Mouse (Mus musculus): ENCODE results near the gene Zbtb9. TPM values are rescaled to one million over a fixed set of nuclear protein-coding genes. Genes with fewer than 3 reads are reported as not detected.

Gene Zbtb9
- polyA plus RNA-seq, 1 experiment: 0.12 TPM

DNA sequence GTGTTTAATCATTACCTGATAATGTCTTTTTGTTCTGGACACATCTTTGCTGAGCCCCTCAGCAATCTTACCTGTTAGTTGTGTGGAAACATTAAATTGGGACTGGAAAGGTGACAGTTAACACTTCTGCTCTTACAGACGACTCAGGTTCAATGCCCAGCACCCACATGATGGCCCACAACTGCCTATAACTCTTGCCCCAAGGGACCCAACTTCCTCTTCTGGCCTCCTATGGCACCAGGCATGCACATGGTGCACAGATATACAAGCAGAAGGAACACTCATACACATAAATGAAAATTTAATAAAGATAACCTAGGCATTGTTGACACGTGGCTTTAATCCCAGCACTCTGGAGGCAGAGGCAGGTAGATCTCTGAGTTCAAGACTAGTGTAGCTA is 6.5 kb downstream of the Zbtb9 start:
- no peaks in the 10 kb centered on the region for H3K27me3 ChIP-seq (ENCODE audit: control insufficient read depth)
- H3K4me1 ChIP-seq (ENCODE audit: control insufficient read depth): peaks cover 26% of the 10 kb centered on the region
- TF ChIP-seq TAL1 (IDR thresholded peaks at IDR 0.05; ENCODE audit: low read length) (no peak), GATA1 (IDR thresholded peaks at IDR 0.05; ENCODE audit: low read length) (no peak)
- H3K36me3 ChIP-seq (ENCODE audit: control insufficient read depth): peaks cover 61% of the 10 kb centered on the region
- H3K9me3 ChIP-seq (ENCODE audit: control insufficient read depth, low read length): no peaks in the 10 kb centered on the region
- H3K4me3 ChIP-seq (replicated peaks): no peak overlapping the region

DNA sequence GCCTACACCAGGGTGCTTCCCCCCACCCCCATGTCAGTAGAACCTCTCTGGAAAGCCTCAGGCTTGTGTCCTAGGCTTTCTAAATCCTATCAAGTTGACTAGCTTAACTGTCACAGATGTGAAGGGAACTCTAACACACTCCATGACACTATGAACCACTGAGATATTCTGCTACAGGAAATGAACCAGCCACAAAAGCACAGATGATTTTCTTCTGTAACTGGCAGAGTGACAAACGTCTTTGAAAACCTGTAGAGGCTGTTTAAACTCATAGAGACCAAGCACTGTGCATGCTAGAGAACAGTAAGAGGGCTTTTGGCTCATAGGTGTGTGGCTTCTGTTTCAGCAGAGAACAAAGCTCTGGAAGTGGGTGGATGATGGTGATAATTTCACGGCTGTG is 8.1 kb downstream of the Zbtb9 start:
- peaks cover 45% of the 10 kb centered on the region for H3K36me3 ChIP-seq (ENCODE audit: control insufficient read depth)

GRCm38 (mm10) chr17:26983382-26983781 is 10.4 kb downstream of the Zbtb9 start:
- Histone ChIP-seq H3K9me3 (ENCODE audit: control insufficient read depth, low read length) (no peaks in the 10 kb centered on the region; the same call in 1 of the 2 replicates), H3K4me1 (ENCODE audit: control insufficient read depth) (peaks cover 4% of the 10 kb centered on the region), H3K36me3 (ENCODE audit: control insufficient read depth) (peaks cover 23% of the 10 kb centered on the region), H3K27me3 (ENCODE audit: control insufficient read depth) (no peaks in the 10 kb centered on the region), H3K4me3 (replicated peaks) (no peak overlapping the region)
- TF ChIP-seq GATA1 (IDR thresholded peaks at IDR 0.05; ENCODE audit: low read length) (no peak), TAL1 (IDR thresholded peaks at IDR 0.05; ENCODE audit: low read length) (no peak)

More for the DNA sequence above, 8.1 kb downstream of the Zbtb9 start:
- Histone ChIP-seq H3K9me3 (ENCODE audit: control insufficient read depth, low read length) (no peaks in the 10 kb centered on the region), H3K4me1 (ENCODE audit: control insufficient read depth) (peaks cover 11% of the 10 kb centered on the region), H3K4me3 (replicated peaks) (no peak overlapping the region), H3K27me3 (ENCODE audit: control insufficient read depth) (no peaks in the 10 kb centered on the region)
- no peak for TF ChIP-seq GATA1 (IDR thresholded peaks at IDR 0.05; ENCODE audit: low read length)
- TF ChIP-seq TAL1 (IDR thresholded peaks at IDR 0.05; ENCODE audit: low read length): no peak

GRCm38 (mm10) chr17:26985503-26986179 is 12.7 kb downstream of the Zbtb9 start:
- Histone ChIP-seq H3K9me3 (ENCODE audit: control insufficient read depth, low read length) (no peaks in the 10 kb centered on the region; the same call in 1 of the 2 replicates), H3K4me3 (replicated peaks) (no peak overlapping the region), H3K4me1 (ENCODE audit: control insufficient read depth) (no peaks in the 10 kb centered on the region; the same call in 1 of the 2 replicates), H3K27me3 (ENCODE audit: control insufficient read depth) (no peaks in the 10 kb centered on the region), H3K36me3 (ENCODE audit: control insufficient read depth) (peaks cover 3% of the 10 kb centered on the region)
- TF ChIP-seq GATA1 (IDR thresholded peaks at IDR 0.05; ENCODE audit: low read length) (no peak), TAL1 (IDR thresholded peaks at IDR 0.05; ENCODE audit: low read length) (no peak)

- peaks cover 3% of the 10 kb centered on the region for H3K4me1 ChIP-seq (ENCODE audit: control insufficient read depth)
- no peak for TF ChIP-seq GATA1 (IDR thresholded peaks at IDR 0.05; ENCODE audit: low read length)
- no peak for TF ChIP-seq TAL1 (IDR thresholded peaks at IDR 0.05; ENCODE audit: low read length)
- no peaks in the 10 kb centered on the region; the same call in 1 of the 2 replicates for H3K9me3 ChIP-seq (ENCODE audit: control insufficient read depth, low read length)
Measured at GRCm38 (mm10) chr17:26990521-26990920, 17.6 kb downstream of the Zbtb9 start.

DNA sequence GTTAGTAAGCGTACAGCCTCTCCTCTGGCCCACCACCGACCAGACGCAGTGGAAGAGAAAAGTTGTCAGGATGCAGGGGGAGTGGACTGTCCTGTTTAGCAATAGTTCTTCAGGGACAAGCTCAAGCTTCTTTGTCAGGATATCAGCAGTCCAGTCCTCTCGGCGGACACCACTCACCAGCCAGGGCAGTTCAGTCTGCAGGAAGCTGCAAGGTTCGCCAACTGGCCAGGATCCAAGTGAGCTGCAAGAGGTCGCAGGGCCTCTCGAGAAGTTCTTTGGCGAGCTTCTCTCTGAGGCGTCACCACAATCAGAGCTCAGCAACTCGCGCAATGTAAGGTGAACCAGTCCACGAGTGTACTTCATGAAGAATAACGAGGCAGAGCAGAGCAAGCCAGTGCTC is 21.4 kb downstream of the Zbtb9 start:
- Histone ChIP-seq H3K36me3 (ENCODE audit: control insufficient read depth) (no peaks in the 10 kb centered on the region), H3K27me3 (ENCODE audit: control insufficient read depth) (no peaks in the 10 kb centered on the region), H3K4me1 (ENCODE audit: control insufficient read depth) (peaks cover 4% of the 10 kb centered on the region), H3K9me3 (ENCODE audit: control insufficient read depth, low read length) (no peaks in the 10 kb centered on the region), H3K4me3 (replicated peaks) (no peak overlapping the region)
- TF ChIP-seq TAL1 (IDR thresholded peaks at IDR 0.05; ENCODE audit: low read length) (no peak), GATA1 (IDR thresholded peaks at IDR 0.05; ENCODE audit: low read length) (no peak)

More at GRCm38 (mm10) chr17:26990521-26990920, 17.6 kb downstream of the Zbtb9 start:
- H3K4me3 ChIP-seq (replicated peaks): no peak overlapping the region
- no peaks in the 10 kb centered on the region for H3K36me3 ChIP-seq (ENCODE audit: control insufficient read depth)
- H3K27me3 ChIP-seq (ENCODE audit: control insufficient read depth): no peaks in the 10 kb centered on the region

DNA sequence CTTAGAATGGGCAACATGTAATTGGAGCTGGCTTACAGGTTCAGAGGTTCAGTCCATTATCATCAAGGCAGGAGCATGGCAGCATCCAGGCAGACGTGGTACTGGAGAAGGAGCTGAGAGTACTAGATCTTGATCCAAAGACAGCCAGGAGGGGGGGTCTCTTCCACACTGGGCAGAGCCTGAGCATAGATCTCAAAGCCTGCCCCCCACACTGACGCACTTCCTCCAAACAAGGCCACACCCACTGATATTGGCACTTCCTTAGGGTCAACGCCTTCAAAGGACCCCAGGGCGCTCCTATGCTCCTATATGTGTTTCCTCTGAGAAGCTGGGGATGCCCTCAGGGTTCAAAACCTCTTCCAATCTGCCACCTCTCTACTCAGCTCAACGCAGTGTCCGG is 22.0 kb downstream of the Zbtb9 start:
- Histone ChIP-seq H3K36me3 (ENCODE audit: control insufficient read depth) (no peaks in the 10 kb centered on the region), H3K9me3 (ENCODE audit: control insufficient read depth, low read length) (no peaks in the 10 kb centered on the region), H3K4me1 (ENCODE audit: control insufficient read depth) (peaks cover 4% of the 10 kb centered on the region), H3K27me3 (ENCODE audit: control insufficient read depth) (no peaks in the 10 kb centered on the region), H3K4me3 (replicated peaks) (no peak overlapping the region)
- TF ChIP-seq TAL1 (IDR thresholded peaks at IDR 0.05; ENCODE audit: low read length) (no peak), GATA1 (IDR thresholded peaks at IDR 0.05; ENCODE audit: low read length) (no peak)

DNA sequence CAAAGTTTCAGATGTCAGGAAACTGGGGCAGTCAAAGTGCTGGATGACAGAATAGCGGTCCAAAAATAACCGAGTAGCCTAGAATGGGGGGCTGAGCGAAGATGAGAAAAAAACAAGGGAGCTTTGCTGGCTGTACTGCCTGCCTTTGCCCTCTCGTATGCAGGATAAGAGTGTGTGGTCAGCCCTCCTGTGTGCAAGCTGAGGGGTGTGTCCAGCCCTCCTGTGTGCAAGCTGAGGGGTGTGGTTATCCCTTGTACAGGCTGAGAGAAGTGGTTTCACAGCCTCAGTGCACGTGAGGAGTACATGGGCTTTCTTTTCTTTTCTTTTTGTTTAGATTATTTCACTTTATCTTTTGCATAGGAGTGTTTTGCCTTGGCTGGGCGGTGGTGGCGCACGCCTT is 22.6 kb downstream of the Zbtb9 start:
- Histone ChIP-seq H3K27me3 (ENCODE audit: control insufficient read depth) (no peaks in the 10 kb centered on the region), H3K36me3 (ENCODE audit: control insufficient read depth) (no peaks in the 10 kb centered on the region)

DNA sequence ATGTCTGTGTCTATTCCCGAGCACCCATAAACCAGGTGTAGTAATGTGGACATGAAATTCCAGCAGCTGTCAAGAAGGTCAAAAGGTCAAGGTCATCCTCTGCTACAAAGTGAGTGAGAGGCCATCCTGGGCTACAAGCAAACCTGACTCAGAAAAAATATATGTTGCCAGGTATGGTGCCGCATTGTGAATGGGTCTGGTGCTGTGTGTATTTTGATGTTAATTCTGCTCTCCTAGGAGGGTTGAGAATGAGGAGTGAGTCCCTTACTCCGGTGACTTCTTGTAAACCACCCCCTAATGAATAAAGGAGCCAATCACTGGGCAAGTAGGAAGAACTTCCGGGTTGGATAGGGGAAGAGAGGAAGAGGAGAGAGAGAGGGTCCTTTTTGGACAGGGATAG is 24.7 kb downstream of the Zbtb9 start:
- no peaks in the 10 kb centered on the region for H3K36me3 ChIP-seq (ENCODE audit: control insufficient read depth)
- TF ChIP-seq GATA1 (IDR thresholded peaks at IDR 0.05; ENCODE audit: low read length) (no peak), TAL1 (IDR thresholded peaks at IDR 0.05; ENCODE audit: low read length) (no peak)
- no peaks in the 10 kb centered on the region for H3K27me3 ChIP-seq (ENCODE audit: control insufficient read depth)
- no peak overlapping the region for H3K4me3 ChIP-seq (replicated peaks)
- H3K4me1 ChIP-seq (ENCODE audit: control insufficient read depth): peaks cover 4% of the 10 kb centered on the region
- H3K9me3 ChIP-seq (ENCODE audit: control insufficient read depth, low read length): no peaks in the 10 kb centered on the region

More for the DNA sequence above, 22.6 kb downstream of the Zbtb9 start:
- peaks cover 4% of the 10 kb centered on the region for H3K4me1 ChIP-seq (ENCODE audit: control insufficient read depth)
- TF ChIP-seq TAL1 (IDR thresholded peaks at IDR 0.05; ENCODE audit: low read length): no peak
- no peak for TF ChIP-seq GATA1 (IDR thresholded peaks at IDR 0.05; ENCODE audit: low read length)
- H3K9me3 ChIP-seq (ENCODE audit: control insufficient read depth, low read length): no peaks in the 10 kb centered on the region
- no peak overlapping the region for H3K4me3 ChIP-seq (replicated peaks)

Measured in erythroblast, embryonic 14.5 days (primary cell).